Mouse (Mus musculus) liver, postnatal 0 days (tissue): ENCODE measurements around the gene Mag.

Experiments
- CTCF ChIP-seq: sonication (generic); IDR thresholded peaks from 2 replicates; pipeline ENCODE4 v1.5.1; 2016; ENCODE audit warnings: antibody characterized with exemption, low read depth
- EP300 ChIP-seq: IDR thresholded peaks from 2 replicates; pipeline ENCODE4 v1.6.1; 2016; ENCODE audit warnings: antibody characterized with exemption, low read depth, mild to moderate bottlenecking

GRCm38 (mm10) chr7:30955584-30956356 lies 41.1 kb upstream of the Mag start:
- TF ChIP-seq CTCF = peak; percentile 95
- no peak for TF ChIP-seq EP300
